Mouse (Mus musculus): ENCODE measurements around the gene Ccdc194. TPM values are rescaled to one million over a fixed set of nuclear protein-coding genes. Genes with fewer than 3 reads are reported as not detected.

Ccdc194 gene
- polyA plus RNA-seq, 1 experiment, result 0.11 TPM

- peaks cover 8% of the 10 kb centered on the region for H3K4me1 ChIP-seq (replicated peaks; ENCODE audit: control insufficient read depth, insufficient read depth, low read length)
- no peak for DNase-seq
- whole genome bisulfite sequencing, result 92% methylated on average over 4 of the region's 4 CpGs
- no peak overlapping the region for H3K27ac ChIP-seq (ENCODE audit: control insufficient read depth, insufficient read depth, low read length)
- H3K4me3 ChIP-seq (ENCODE audit: control insufficient read depth, insufficient read depth, low read length), result no peak overlapping the region
- no peaks in the 10 kb centered on the region for H3K36me3 ChIP-seq (ENCODE audit: control insufficient read depth, insufficient read depth, low read length)
- no peaks in the 10 kb centered on the region for H3K27me3 ChIP-seq (ENCODE audit: control insufficient read depth, insufficient read depth, low read length)
- no peak for TF ChIP-seq POLR2A (IDR thresholded peaks at IDR 0.05; ENCODE audit: control insufficient read depth, extremely low read depth, insufficient read depth, low read length, poor library complexity)
Measured at GRCm38 (mm10) chr8:71505326-71505725, 20.2 kb downstream of the Ccdc194 start.

GRCm38 (mm10) chr8:71504349-71504748 lies 21.2 kb downstream of the Ccdc194 start:
- Histone ChIP-seq H3K27me3 (ENCODE audit: control insufficient read depth, insufficient read depth, low read length) (no peaks in the 10 kb centered on the region), H3K4me3 (ENCODE audit: control insufficient read depth, insufficient read depth, low read length) (no peak overlapping the region), H3K36me3 (ENCODE audit: control insufficient read depth, insufficient read depth, low read length) (no peaks in the 10 kb centered on the region), H3K27ac (ENCODE audit: control insufficient read depth, insufficient read depth, low read length) (no peak overlapping the region), H3K4me1 (replicated peaks; ENCODE audit: control insufficient read depth, insufficient read depth, low read length) (peaks cover 8% of the 10 kb centered on the region)
- DNase-seq, result no peak
- TF ChIP-seq CTCF (IDR thresholded peaks at IDR 0.05; ENCODE audit: borderline replicate concordance, control insufficient read depth, extremely low read depth, insufficient read depth, low read length, poor library complexity), result no peak
- no peak for TF ChIP-seq POLR2A (IDR thresholded peaks at IDR 0.05; ENCODE audit: control insufficient read depth, extremely low read depth, insufficient read depth, low read length, poor library complexity)
- WGBS, result 94% methylated on average over 4 of the region's 4 CpGs

- Histone ChIP-seq H3K27ac (ENCODE audit: control insufficient read depth, insufficient read depth, low read length) (no peak overlapping the region), H3K36me3 (ENCODE audit: control insufficient read depth, insufficient read depth, low read length) (no peaks in the 10 kb centered on the region), H3K4me3 (ENCODE audit: control insufficient read depth, insufficient read depth, low read length) (no peak overlapping the region), H3K27me3 (ENCODE audit: control insufficient read depth, insufficient read depth, low read length) (no peaks in the 10 kb centered on the region), H3K4me1 (replicated peaks; ENCODE audit: control insufficient read depth, insufficient read depth, low read length) (no peaks in the 10 kb centered on the region)
- DNase-seq, result no peak
- TF ChIP-seq POLR2A (IDR thresholded peaks at IDR 0.05; ENCODE audit: control insufficient read depth, extremely low read depth, insufficient read depth, low read length, poor library complexity) (no peak), CTCF (IDR thresholded peaks at IDR 0.05; ENCODE audit: borderline replicate concordance, control insufficient read depth, extremely low read depth, insufficient read depth, low read length, poor library complexity) (no peak)
- 76% methylated on average over 16 of the region's 16 CpGs for WGBS
Measured at GRCm38 (mm10) chr8:71498816-71499690, 26.5 kb downstream of the Ccdc194 start.

- DNase-seq, result no peak
- H3K4me1 ChIP-seq (replicated peaks; ENCODE audit: control insufficient read depth, insufficient read depth, low read length), result no peaks in the 10 kb centered on the region
- H3K4me3 ChIP-seq (ENCODE audit: control insufficient read depth, insufficient read depth, low read length), result no peak overlapping the region
- no peak for TF ChIP-seq POLR2A (IDR thresholded peaks at IDR 0.05; ENCODE audit: control insufficient read depth, extremely low read depth, insufficient read depth, low read length, poor library complexity)
- TF ChIP-seq CTCF (IDR thresholded peaks at IDR 0.05; ENCODE audit: borderline replicate concordance, control insufficient read depth, extremely low read depth, insufficient read depth, low read length, poor library complexity), result no peak
- H3K27me3 ChIP-seq (ENCODE audit: control insufficient read depth, insufficient read depth, low read length), result no peaks in the 10 kb centered on the region
- no peaks in the 10 kb centered on the region for H3K36me3 ChIP-seq (ENCODE audit: control insufficient read depth, insufficient read depth, low read length)
- WGBS, result 85% methylated on average over 15 of the region's 15 CpGs
- no peak overlapping the region for H3K27ac ChIP-seq (ENCODE audit: control insufficient read depth, insufficient read depth, low read length)
Measured at GRCm38 (mm10) chr8:71497881-71498501, 27.5 kb downstream of the Ccdc194 start.

GRCm38 (mm10) chr8:71497077-71497645 lies 28.4 kb downstream of the Ccdc194 start:
- DNase-seq, result no peak
- no peaks in the 10 kb centered on the region for H3K36me3 ChIP-seq (ENCODE audit: control insufficient read depth, insufficient read depth, low read length)
- H3K27ac ChIP-seq (ENCODE audit: control insufficient read depth, insufficient read depth, low read length), result no peak overlapping the region
- WGBS, result 93% methylated on average over 1 of the region's 1 CpGs
- H3K4me3 ChIP-seq (ENCODE audit: control insufficient read depth, insufficient read depth, low read length), result no peak overlapping the region
- TF ChIP-seq POLR2A (IDR thresholded peaks at IDR 0.05; ENCODE audit: control insufficient read depth, extremely low read depth, insufficient read depth, low read length, poor library complexity) (no peak), CTCF (IDR thresholded peaks at IDR 0.05; ENCODE audit: borderline replicate concordance, control insufficient read depth, extremely low read depth, insufficient read depth, low read length, poor library complexity) (no peak)
- H3K27me3 ChIP-seq (ENCODE audit: control insufficient read depth, insufficient read depth, low read length), result no peaks in the 10 kb centered on the region
- H3K4me1 ChIP-seq (replicated peaks; ENCODE audit: control insufficient read depth, insufficient read depth, low read length), result no peaks in the 10 kb centered on the region

- no peak overlapping the region for H3K4me3 ChIP-seq (ENCODE audit: control insufficient read depth, insufficient read depth, low read length)
- no peak for DNase-seq
- H3K27me3 ChIP-seq (ENCODE audit: control insufficient read depth, insufficient read depth, low read length), result no peaks in the 10 kb centered on the region
- TF ChIP-seq CTCF (IDR thresholded peaks at IDR 0.05; ENCODE audit: borderline replicate concordance, control insufficient read depth, extremely low read depth, insufficient read depth, low read length, poor library complexity) (no peak), POLR2A (IDR thresholded peaks at IDR 0.05; ENCODE audit: control insufficient read depth, extremely low read depth, insufficient read depth, low read length, poor library complexity) (no peak)
- no peaks in the 10 kb centered on the region for H3K4me1 ChIP-seq (replicated peaks; ENCODE audit: control insufficient read depth, insufficient read depth, low read length)
- 88% methylated on average over 11 of the region's 11 CpGs for WGBS
- H3K27ac ChIP-seq (ENCODE audit: control insufficient read depth, insufficient read depth, low read length), result no peak overlapping the region
- no peaks in the 10 kb centered on the region for H3K36me3 ChIP-seq (ENCODE audit: control insufficient read depth, insufficient read depth, low read length)
Measured at GRCm38 (mm10) chr8:71496481-71496880, 29.0 kb downstream of the Ccdc194 start.

Data from thymus, adult 2 months (tissue).